Mouse (Mus musculus): ENCODE data around the gene Lhfp.
"Not testable (repeated sequence)": the region's sequence is repeated elsewhere in the genome, so short reads cannot be mapped to it uniquely, and the experiment has no call there.

The Lhfp gene

GRCm38 (mm10) chr3:53273220-53273619, 231.9 kb downstream of the Lhfp start:
- DNase-seq (ENCODE audit: inconsistent ontology term), result no peak

- no peak for DNase-seq (ENCODE audit: inconsistent ontology term)
Observed at GRCm38 (mm10) chr3:53277993-53278392, 236.7 kb downstream of the Lhfp start.

- not testable (repeated sequence) for DNase-seq (ENCODE audit: inconsistent ontology term)
Observed at GRCm38 (mm10) chr3:53282005-53282404, 240.7 kb downstream of the Lhfp start.

- no peak for DNase-seq (ENCODE audit: inconsistent ontology term)
Observed at GRCm38 (mm10) chr3:53284023-53284422, 242.7 kb downstream of the Lhfp start.

- DNase-seq (ENCODE audit: inconsistent ontology term), result no peak
Observed at GRCm38 (mm10) chr3:53284471-53285177, 243.3 kb downstream of the Lhfp start.

DNA sequence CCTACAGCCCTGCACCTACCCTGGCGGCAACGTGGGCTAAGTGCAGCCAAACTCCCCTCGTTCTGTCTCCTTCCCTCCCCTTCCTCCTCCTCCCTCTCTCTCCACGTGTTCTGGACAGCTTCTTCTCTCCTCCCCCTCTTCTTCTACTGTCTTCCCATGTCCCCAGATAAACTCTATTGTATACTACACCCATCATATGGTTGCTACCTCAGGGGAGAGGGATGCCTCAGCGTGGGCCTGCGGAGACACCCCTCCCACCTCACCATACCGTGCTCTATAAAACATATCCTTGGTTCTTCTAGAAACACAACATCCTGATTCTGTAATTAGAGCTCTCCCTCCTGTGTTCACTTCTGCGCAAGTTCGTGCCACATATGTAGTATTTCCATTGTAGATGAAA, 247.3 kb downstream of the Lhfp start:
- no peak for DNase-seq (ENCODE audit: inconsistent ontology term)

- no peak for DNase-seq (ENCODE audit: inconsistent ontology term)
Observed at GRCm38 (mm10) chr3:53289589-53290219, 248.4 kb downstream of the Lhfp start.

DNA sequence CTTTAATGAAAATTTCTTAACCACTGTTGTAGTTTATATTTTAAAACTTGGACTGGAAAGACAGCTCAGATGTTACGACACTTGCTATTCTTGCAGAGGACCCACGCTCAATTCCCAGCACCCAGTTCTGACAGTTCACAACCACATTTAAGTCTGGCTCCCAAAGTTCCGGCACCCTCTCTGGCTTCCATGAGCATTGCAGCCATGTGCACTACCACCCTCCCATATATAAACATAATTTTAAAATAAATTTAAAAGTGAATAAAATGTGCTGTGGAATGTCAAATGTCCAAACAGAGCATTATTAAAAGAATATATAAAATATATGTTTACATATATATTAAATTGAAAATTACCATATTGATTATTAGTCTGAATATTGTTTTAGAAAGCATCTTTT, 249.9 kb downstream of the Lhfp start:
- DNase-seq (ENCODE audit: inconsistent ontology term), result no peak

GRCm38 (mm10) chr3:53291945-53292344, 250.6 kb downstream of the Lhfp start:
- no peak for DNase-seq (ENCODE audit: inconsistent ontology term)

DNA sequence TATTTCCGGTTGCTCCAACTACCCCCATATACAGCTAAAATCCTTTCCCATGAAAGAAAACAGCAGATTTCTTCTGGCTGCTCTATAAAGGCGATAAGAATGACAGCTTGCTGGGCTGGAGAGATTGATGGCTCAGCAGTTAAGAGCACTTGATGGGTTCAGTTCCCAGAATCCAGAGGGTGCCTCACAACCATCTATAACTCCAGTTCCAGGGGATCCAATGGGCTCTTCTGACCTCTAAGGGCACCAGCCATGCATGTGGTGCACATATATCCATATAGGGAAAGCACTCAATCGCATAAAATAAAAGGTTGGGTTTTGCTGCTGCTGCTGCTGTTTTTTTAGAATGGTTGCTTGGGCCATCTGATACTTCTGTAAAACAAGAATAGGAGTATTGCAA, 251.1 kb downstream of the Lhfp start:
- DNase-seq (ENCODE audit: inconsistent ontology term), result no peak

DNA sequence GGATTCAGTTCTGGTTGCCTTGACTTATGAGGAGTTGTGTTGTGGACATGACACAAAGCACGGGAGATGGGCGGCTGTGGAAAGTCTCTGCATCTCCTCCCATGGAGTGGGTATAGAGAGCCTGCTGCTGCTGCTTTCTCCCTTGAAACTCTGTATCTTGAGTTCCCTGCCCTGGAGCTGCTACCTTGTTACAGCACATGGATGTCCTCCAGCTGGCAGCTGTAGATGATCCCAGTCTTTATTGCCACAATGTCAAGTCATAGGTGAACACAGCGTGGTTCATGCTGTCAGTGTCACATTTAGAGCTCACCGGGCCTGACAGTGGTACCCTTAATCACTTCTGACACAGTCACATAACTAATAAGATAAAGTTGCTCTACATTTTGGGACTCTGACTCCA, 251.7 kb downstream of the Lhfp start:
- DNase-seq (ENCODE audit: inconsistent ontology term), result no peak

GRCm38 (mm10) chr3:53293901-53294433, 252.6 kb downstream of the Lhfp start:
- no peak for DNase-seq (ENCODE audit: inconsistent ontology term)

DNA sequence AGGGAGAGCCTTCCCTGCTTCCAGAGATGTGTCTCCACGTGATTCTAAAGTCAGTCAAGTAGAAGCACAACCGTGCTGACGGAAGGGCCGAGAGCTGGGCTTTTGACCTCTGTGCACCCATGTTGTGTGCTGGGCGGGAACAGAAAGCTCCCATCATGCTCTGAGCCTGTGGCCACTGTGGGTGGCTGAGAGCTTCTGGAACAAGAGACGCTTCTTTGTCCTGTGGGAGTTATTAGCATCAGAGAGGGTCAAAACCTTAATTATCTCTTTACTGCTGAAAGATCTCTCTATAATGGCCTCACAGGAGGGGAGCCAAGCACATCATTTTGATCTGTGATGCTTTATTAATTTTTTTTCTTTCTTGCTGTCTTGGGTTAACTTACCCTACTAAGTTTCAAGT, 253.5 kb downstream of the Lhfp start:
- no peak for DNase-seq (ENCODE audit: inconsistent ontology term)

DNA sequence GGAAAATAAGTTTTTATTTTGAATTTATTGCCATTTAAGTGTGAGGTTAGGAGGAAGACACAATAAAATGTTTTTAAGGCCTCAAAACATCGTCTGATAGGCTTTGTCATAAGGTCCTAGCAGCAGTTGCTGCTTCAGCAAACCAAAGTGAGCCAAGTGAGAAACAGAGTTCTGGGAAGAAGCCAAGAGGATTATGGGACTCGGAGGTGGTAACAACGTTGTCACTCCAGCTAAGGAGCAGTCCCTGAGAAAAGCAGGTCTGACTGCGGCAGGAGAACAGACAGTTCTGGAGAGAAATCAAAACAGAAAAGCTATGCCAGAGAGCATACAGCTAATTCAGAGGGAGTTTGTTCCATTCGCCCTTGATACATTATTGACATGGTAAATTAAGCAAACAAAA, 260.5 kb downstream of the Lhfp start:
- no peak for DNase-seq (ENCODE audit: inconsistent ontology term)

GRCm38 (mm10) chr3:53304123-53304900, 263.0 kb downstream of the Lhfp start:
- DNase-seq (ENCODE audit: inconsistent ontology term), result no peak

DNA sequence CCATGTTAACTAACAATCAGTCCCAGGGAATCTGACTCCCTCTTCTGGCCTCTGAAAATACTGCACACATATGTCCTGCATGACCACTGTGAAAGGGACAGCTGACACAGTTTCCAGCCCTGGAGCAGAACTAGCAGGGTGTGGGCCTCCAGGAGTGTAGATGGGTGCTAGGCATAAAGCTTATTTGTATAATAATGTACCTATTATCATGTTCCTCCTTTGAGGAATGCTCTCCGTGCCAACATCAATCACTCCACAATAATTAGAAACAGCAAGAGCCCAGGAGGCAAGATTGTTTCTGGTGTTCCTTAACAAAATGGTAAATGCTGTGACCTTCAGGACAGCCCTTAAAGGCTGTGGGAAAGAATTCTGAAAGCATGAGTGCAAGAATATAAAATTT, 264.5 kb downstream of the Lhfp start:
- no peak for DNase-seq (ENCODE audit: inconsistent ontology term)

DNA sequence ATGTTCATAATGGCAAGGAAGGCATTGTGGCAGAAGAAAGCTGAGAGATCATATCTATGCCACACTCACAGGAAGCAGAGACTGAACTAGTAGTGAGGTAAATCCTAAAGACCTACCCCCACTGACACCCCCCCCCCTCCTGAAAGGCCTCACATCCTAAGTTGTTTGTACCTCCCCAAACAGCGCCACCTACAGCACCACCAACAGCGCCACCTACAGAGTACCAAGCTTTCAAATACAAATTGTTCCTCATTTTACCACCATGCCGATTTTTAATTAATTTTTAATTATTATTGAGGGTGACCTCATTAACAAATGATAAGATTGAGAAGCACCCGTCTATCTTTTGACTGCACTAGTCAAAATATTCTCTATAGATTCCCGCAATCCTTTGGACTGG, 267.3 kb downstream of the Lhfp start:
- DNase-seq (ENCODE audit: inconsistent ontology term), result no peak

DNA sequence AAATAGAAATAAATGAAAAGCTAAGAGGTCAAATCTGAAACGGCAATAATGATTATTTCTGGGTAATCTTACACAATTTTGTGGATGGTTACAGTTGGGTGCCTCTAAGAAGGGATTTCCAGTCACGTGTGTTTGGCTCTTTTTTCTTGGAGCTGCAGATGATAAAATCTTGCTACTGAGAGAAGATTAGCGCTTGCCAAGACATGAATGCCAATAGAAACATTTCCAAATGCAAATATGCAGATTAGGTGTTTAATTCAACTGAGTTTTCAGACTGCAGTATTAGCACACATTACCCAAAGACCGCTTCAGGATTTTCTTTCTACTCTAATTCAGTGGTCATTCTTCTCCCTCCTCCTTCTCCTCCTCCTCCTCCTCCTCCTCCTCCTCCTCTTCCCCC, 268.8 kb downstream of the Lhfp start:
- DNase-seq (ENCODE audit: inconsistent ontology term), result no peak

- DNase-seq (ENCODE audit: inconsistent ontology term), result no peak
Observed at GRCm38 (mm10) chr3:53310615-53311014, 269.3 kb downstream of the Lhfp start.

Measured in Muller cell, postnatal 12 days (primary cell).